Mouse (Mus musculus) 3T3-L1 (cell line): Measurements from ENCODE around the gene Npas2.
A peak's percentile ranks its signal among the peaks of the same experiment; 100 is the strongest.

Experiments used
- DNase-seq: peaks from one replicate; pipeline ENCODE4 v3.0.0-alpha.2; 2015; ENCODE audit warnings: low read depth, low spot score

The Npas2 gene

GRCm38 (mm10) chr1:39374231-39374809, 180.8 kb downstream of the Npas2 start:
- DNase-seq: no peak

GRCm38 (mm10) chr1:39376121-39376520, 182.6 kb downstream of the Npas2 start:
- no peak for DNase-seq

- DNase-seq: no peak
Observed at GRCm38 (mm10) chr1:39376726-39377240, 183.3 kb downstream of the Npas2 start.

DNA sequence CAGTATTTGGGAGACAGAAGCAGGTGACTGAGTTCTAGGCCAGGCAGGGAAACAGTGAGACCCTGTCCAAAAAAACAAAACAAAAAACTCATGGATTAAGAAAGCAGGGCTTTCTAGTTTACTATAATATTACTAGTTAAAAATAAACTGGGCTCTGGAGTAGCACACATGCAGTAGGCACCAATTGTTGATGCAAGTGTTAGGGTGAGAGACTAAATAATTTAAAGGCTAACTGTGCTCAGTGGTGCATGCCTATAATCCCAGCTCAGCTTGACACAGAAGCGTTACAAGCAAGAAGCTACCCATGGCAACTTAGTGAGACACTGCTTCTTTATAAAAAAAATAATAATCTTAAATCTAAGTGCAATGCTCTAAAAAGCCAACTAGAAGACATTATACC, 185.0 kb downstream of the Npas2 start:
- DNase-seq: no peak

DNA sequence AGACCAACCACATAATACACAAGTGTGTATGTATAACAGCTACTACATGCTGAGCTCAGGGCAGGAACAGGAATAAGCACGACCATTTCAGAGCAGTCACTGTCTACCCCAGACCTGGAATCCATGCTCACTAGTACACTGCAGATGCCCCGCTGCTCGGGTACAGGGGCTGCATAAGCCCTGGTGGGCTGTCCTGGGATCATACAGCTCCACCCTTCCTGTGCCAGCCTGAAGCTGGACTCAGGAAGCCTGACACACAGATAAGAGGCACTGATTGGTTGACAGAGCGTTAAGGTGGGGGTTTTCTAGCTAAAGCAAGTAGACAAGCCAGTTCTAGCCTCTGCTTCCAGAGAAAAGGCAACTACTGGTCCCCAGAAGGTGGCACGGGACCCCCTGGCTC, 185.5 kb downstream of the Npas2 start:
- no peak for DNase-seq

DNA sequence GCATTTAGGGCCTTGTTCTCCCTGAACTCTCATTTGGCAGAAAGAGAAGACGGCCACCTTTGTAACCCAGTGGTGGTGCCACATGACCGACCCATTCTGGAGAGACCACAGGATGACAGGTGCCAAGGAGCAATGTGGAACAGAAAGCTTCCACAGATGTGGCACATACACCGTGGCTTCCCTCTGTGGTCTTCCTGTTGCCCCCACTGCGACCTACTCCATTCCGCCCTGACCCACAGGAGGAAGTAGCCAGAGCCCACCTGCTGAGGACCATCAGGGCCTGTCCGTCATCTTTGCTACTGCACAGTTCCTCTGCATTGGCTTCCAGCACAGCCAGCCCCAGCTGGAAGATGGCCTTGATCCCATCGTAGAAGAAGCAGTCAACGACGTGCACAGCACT, 187.5 kb downstream of the Npas2 start:
- no peak for DNase-seq

- DNase-seq: no peak
Observed at GRCm38 (mm10) chr1:39384914-39385313, 191.4 kb downstream of the Npas2 start.

DNA sequence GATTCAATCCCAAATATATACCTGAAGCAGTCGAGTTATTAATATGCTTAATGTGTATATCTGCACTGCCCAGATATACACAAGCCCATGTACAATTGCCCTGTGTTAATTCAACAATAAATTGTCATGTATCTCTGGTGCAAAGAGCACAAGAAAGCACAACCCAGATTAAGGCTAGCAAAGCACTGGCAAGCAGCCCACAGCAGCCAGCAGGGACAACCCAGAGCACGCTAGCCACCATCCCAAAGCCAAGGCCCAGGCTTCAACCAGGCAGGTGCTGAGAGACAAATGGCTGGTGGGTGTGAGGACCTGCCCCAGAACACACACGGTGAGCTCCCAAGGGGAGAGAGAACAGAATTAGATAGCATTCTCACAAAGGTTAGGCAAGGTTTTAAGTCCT, 192.9 kb downstream of the Npas2 start:
- DNase-seq: no peak

DNA sequence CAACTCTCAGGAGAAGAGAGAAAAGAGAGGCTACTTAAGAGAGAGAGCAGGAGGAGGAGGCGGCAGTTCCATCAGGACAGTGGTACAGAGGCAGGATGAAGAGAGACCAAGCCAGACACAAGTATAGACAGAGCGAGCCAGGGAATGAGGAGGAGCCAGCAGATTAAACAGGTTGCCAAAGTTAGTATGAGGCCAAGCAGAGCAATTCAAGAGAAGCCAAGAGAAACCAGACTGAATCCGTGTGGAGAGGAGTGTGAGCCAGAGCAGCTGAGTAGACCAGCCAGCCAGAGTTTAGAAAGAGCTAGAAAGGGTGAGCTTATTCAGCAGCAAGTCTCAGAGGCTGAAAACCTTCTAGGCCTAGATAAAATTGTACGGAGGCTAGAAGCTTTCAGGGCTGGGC, 194.0 kb downstream of the Npas2 start:
- DNase-seq: no peak

GRCm38 (mm10) chr1:39388163-39388562, 194.6 kb downstream of the Npas2 start:
- DNase-seq: no peak

DNA sequence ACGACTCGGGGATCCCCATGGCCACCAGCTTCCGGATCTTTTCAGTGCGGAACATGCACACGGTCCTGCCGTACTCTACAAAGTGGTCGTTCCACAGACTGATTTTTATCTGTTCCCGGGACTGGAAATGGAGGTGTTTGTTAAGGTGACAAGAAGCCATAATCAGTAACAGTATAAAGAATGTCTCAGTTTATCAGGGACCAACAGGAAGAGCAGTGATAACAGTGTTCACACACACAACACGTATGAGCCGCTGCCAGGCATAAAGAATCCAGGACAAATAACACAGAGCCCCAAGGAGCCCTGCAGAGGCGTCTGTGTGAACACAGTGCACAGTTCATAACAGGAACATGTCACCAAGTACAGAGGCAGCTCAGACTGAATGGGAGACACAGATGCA, 195.8 kb downstream of the Npas2 start:
- no peak for DNase-seq

DNA sequence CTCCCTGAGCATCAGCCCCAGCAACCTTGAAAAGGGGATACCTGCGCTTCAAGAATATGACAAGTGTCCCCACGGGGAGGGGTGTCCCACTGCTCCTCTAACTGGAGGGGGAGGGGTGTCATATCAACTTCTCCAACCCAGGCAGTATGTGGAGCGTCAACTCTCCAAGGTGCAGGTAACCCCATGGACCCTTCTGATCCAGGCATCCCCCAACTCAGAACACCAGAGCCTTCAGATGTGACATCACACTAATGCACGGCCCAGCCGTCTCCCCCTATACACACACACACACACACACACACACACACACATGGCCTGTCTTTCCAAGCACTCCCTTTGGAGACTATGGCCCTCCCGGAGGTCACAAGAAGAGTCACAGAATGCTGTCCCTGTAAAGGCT, 198.1 kb downstream of the Npas2 start:
- no peak for DNase-seq

- peak; percentile 64 for DNase-seq
Observed at GRCm38 (mm10) chr1:39392189-39392588, 198.7 kb downstream of the Npas2 start.

DNA sequence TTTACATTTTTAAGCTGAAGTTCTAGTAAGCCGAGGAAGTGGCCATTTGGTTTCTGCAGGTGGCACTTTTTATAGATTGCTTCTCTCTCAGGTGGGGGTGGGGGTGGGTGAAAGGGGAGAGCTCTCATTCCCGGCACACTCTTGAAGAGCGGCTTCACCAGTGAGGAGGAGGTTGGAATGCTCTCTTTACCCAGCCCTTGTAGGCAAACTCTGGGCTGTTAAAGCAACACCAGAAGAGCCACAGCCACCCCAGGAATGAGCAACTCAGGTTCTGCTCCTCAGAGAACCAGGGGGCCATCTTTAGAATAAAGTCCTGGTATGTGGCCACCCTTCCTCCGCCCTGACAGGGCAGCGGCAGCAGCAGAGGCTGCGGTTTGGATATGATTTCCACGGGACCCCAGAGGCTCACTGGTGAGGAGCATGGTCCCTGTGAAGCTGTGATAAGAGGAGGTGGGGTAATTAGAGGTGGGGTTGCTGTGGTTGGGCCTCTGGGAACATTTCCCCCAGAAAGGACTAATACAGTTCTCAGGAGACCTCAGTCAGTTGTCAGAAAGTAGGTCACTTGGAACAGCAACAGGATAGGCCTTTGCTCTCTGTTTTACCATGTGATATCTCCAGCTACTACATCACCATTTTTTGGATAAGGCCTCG, 199.8 kb downstream of the Npas2 start:
- no peak for DNase-seq

DNA sequence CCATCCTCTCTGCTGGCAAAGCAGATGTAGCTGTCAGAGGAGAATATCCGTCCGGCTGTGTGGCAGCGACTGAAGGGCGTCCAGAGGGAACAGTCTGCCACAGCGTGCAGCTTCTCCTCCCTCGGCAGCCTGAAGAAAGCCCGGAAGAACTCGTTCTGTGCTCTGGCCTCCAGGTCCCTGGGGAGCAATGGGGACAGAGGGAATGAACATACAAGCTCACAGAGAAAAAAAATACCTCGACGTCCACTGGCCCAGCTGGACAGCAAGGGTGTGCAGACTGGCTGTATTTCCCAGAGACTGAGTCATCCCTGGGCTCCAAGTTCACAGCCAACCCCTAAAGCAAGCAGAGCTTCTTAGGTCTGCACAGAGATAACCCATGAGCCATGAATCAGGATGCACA, 200.6 kb downstream of the Npas2 start:
- DNase-seq: no peak

GRCm38 (mm10) chr1:39394650-39395049, 201.1 kb downstream of the Npas2 start:
- no peak for DNase-seq

GRCm38 (mm10) chr1:39396347-39396746, 202.8 kb downstream of the Npas2 start:
- no peak for DNase-seq

DNA sequence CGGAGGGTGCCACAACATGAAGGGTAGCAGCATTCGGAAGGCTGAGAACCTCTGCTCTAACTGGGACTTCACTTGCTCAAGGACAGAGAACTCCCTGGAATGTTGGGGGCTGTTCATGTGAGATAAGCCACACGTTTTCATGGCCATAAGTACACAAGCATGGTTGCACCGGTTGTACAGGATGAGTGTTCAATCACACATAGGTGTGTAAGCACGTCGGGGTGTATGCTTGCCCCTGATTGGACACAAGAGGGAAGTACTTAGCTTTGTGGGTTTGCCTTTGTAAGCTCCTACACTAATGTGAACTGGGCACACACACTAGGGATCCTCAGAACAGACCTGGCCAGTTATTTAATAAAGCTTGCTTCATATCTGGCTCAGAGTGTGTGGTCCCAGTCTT, 204.8 kb downstream of the Npas2 start:
- DNase-seq: no peak

DNA sequence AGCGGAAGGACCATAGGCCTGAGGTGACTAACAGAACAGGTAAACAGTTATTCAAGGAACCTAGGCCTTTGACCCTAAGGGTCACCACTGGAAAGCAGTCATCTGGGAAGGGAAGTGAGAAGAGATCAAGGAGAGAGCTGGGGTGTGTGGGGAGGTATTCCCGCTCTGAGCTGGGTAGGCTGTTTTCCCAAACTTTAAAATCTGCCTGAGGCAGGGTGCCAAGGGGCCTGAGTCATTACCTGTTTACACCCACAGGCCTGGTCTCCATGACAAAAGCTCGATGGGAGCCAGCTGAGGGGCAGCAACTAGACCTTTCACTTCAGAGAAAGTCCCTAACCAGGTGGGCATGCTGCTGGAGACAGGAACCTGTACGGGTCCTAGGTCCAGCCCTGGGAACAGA, 205.7 kb downstream of the Npas2 start:
- peak; percentile 58 for DNase-seq

- DNase-seq: no peak
Observed at GRCm38 (mm10) chr1:39400173-39400572, 206.6 kb downstream of the Npas2 start.

- DNase-seq: no peak
Observed at GRCm38 (mm10) chr1:39407108-39407507, 213.6 kb downstream of the Npas2 start.

DNA sequence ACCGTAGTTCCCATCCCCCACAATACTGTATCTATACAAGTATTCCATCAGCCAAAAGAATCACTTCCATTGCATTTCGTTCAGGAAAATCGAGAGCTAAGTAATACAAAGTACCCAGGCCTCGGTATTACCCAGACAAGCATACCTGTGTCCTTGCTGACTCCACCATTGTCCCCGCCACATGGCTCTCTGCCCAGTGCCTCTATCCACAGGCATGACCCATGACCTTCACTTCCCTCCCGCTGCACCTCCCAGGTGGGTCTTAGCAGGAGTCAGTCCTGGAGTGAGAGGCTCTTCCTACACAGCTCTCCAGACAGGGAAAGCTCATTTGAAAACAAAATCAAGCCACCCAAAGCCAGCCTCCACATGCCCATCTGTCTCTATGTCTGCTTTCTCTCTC, 214.6 kb downstream of the Npas2 start:
- no peak for DNase-seq

DNA sequence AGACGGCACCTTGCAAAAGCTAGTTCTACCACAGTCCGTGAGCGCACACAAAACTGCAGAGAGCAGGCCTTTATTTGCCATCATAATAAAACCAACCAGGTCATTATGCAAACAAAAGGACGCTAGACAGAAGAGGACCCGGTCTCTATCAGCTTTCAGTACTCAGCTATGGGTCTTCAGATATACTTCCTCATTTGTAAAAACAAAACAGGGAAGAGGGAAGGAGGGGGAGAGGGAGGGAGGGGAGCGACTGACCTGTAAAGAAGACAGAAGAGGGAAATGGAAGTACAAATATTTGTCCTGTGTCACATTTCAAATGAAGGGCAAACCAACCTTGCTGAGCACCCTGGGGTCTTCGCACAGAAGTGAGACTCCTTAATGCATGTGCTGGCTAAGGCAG, 215.1 kb downstream of the Npas2 start:
- no peak for DNase-seq
